Mouse (Mus musculus): ENCODE data around the gene Vil1. TPM values are rescaled to one million over a fixed set of nuclear protein-coding genes. Genes with fewer than 3 reads are reported as not detected.

Vil1 gene
- polyA plus RNA-seq, 1 experiment, result not detected

- TF ChIP-seq TAL1 (IDR thresholded peaks at IDR 0.05; ENCODE audit: low read length) (no peak), GATA1 (IDR thresholded peaks at IDR 0.05; ENCODE audit: low read length) (no peak)
- Histone ChIP-seq H3K9me3 (ENCODE audit: control insufficient read depth, low read length) (no peaks in the 10 kb centered on the region), H3K36me3 (ENCODE audit: control insufficient read depth) (no peaks in the 10 kb centered on the region), H3K27me3 (ENCODE audit: control insufficient read depth) (peaks cover 7% of the 10 kb centered on the region), H3K4me1 (ENCODE audit: control insufficient read depth) (peaks cover 4% of the 10 kb centered on the region), H3K4me3 (replicated peaks) (no peak overlapping the region)
Observed at GRCm38 (mm10) chr1:74373372-74373771, 35.8 kb upstream of the Vil1 start.

- no peaks in the 10 kb centered on the region for H3K36me3 ChIP-seq (ENCODE audit: control insufficient read depth)
- no peak for TF ChIP-seq GATA1 (IDR thresholded peaks at IDR 0.05; ENCODE audit: low read length)
- TF ChIP-seq TAL1 (IDR thresholded peaks at IDR 0.05; ENCODE audit: low read length), result no peak
- H3K9me3 ChIP-seq (ENCODE audit: control insufficient read depth, low read length), result no peaks in the 10 kb centered on the region
- H3K27me3 ChIP-seq (ENCODE audit: control insufficient read depth), result peaks cover 7% of the 10 kb centered on the region
- H3K4me3 ChIP-seq (replicated peaks), result no peak within 1 kb of the TSS
- peaks cover 6% of the 10 kb centered on the region for H3K4me1 ChIP-seq (ENCODE audit: control insufficient read depth)
Observed at GRCm38 (mm10) chr1:74374980-74375379, 34.2 kb upstream of the Vil1 start, which contains the start of gene Slc11a1. Gene Slc11a1 (plus strand): TSS chr1:74375195.

GRCm38 (mm10) chr1:74375561-74375960 lies 33.6 kb upstream of the Vil1 start:
- Histone ChIP-seq H3K36me3 (ENCODE audit: control insufficient read depth) (no peaks in the 10 kb centered on the region), H3K27me3 (ENCODE audit: control insufficient read depth) (peaks cover 7% of the 10 kb centered on the region), H3K4me3 (replicated peaks) (no peak overlapping the region), H3K4me1 (ENCODE audit: control insufficient read depth) (peaks cover 7% of the 10 kb centered on the region), H3K9me3 (ENCODE audit: control insufficient read depth, low read length) (no peaks in the 10 kb centered on the region)
- TF ChIP-seq TAL1 (IDR thresholded peaks at IDR 0.05; ENCODE audit: low read length) (no peak), GATA1 (IDR thresholded peaks at IDR 0.05; ENCODE audit: low read length) (no peak)

GRCm38 (mm10) chr1:74376396-74376795 lies 32.8 kb upstream of the Vil1 start:
- Histone ChIP-seq H3K4me1 (ENCODE audit: control insufficient read depth) (peaks cover 11% of the 10 kb centered on the region), H3K36me3 (ENCODE audit: control insufficient read depth) (no peaks in the 10 kb centered on the region), H3K9me3 (ENCODE audit: control insufficient read depth, low read length) (no peaks in the 10 kb centered on the region), H3K4me3 (replicated peaks) (no peak overlapping the region), H3K27me3 (ENCODE audit: control insufficient read depth) (peaks cover 10% of the 10 kb centered on the region)
- no peak for TF ChIP-seq TAL1 (IDR thresholded peaks at IDR 0.05; ENCODE audit: low read length)
- no peak for TF ChIP-seq GATA1 (IDR thresholded peaks at IDR 0.05; ENCODE audit: low read length)

DNA sequence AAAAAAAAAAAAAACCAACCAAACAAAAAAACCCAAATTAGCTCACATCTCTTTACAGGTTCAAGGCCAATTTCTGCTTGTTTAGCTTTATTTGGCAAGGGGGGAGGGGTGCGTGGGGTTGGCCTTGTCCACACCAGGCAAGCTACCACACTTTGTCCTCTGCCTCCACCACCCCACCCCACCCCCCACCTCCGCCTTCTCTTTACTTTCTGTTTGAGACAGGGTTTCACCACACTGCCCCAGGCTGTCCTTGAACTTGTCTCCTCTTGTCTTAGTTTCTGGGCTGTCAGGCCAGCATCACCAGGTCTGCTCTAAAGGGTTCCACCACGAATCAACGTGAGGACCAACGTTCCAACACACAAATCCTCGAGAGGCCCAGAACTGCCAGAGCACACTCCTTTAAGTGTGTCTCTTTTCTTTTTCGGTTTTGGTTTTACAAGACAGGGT lies 30.1 kb upstream of the Vil1 start:
- Histone ChIP-seq H3K9me3 (ENCODE audit: control insufficient read depth, low read length) (no peaks in the 10 kb centered on the region), H3K27me3 (ENCODE audit: control insufficient read depth) (peaks cover 11% of the 10 kb centered on the region; the same call in 1 of the 2 replicates), H3K4me3 (replicated peaks) (no peak overlapping the region), H3K4me1 (ENCODE audit: control insufficient read depth) (peaks cover 27% of the 10 kb centered on the region), H3K36me3 (ENCODE audit: control insufficient read depth) (no peaks in the 10 kb centered on the region)
- TF ChIP-seq TAL1 (IDR thresholded peaks at IDR 0.05; ENCODE audit: low read length), result no peak
- no peak for TF ChIP-seq GATA1 (IDR thresholded peaks at IDR 0.05; ENCODE audit: low read length)

- no peak overlapping the region for H3K4me3 ChIP-seq (replicated peaks)
- no peaks in the 10 kb centered on the region for H3K36me3 ChIP-seq (ENCODE audit: control insufficient read depth)
- no peaks in the 10 kb centered on the region for H3K9me3 ChIP-seq (ENCODE audit: control insufficient read depth, low read length)
- TF ChIP-seq GATA1 (IDR thresholded peaks at IDR 0.05; ENCODE audit: low read length) (no peak), TAL1 (IDR thresholded peaks at IDR 0.05; ENCODE audit: low read length) (no peak)
- H3K27me3 ChIP-seq (ENCODE audit: control insufficient read depth), result peaks cover 8% of the 10 kb centered on the region; the same call in 1 of the 2 replicates
- peaks cover 37% of the 10 kb centered on the region for H3K4me1 ChIP-seq (ENCODE audit: control insufficient read depth)
Observed at GRCm38 (mm10) chr1:74380484-74380883, 28.7 kb upstream of the Vil1 start.

DNA sequence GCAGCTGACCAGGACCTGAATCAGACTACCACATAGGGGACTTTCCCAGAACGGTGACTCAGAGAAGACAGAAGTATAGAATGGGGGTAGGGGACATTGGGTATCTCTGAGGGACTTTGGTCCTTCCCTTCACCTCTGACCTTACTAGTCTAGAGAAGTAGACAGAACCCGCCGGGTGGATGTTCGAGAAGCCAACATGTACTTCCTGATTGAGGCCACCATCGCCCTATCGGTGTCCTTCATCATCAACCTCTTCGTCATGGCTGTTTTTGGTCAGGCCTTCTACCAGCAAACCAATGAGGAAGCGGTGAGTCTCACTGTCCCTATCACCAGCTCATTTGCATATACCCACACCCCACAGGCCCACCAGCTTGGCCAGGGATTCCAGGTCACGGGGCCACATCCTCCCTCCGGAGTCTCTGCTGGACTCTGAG lies 27.6 kb upstream of the Vil1 start:
- no peaks in the 10 kb centered on the region for H3K36me3 ChIP-seq (ENCODE audit: control insufficient read depth)
- 0 out of 2 replicates have a peak, but pooled peaks cover 6% of the 10 kb centered on the region for H3K27me3 ChIP-seq (ENCODE audit: control insufficient read depth)
- no peak overlapping the region for H3K4me3 ChIP-seq (replicated peaks)
- TF ChIP-seq GATA1 (IDR thresholded peaks at IDR 0.05; ENCODE audit: low read length), result no peak
- no peak for TF ChIP-seq TAL1 (IDR thresholded peaks at IDR 0.05; ENCODE audit: low read length)
- H3K4me1 ChIP-seq (ENCODE audit: control insufficient read depth), result peaks cover 42% of the 10 kb centered on the region
- no peaks in the 10 kb centered on the region for H3K9me3 ChIP-seq (ENCODE audit: control insufficient read depth, low read length)

- Histone ChIP-seq H3K4me3 (replicated peaks) (no peak overlapping the region), H3K4me1 (ENCODE audit: control insufficient read depth) (peaks cover 59% of the 10 kb centered on the region), H3K9me3 (ENCODE audit: control insufficient read depth, low read length) (no peaks in the 10 kb centered on the region), H3K36me3 (ENCODE audit: control insufficient read depth) (no peaks in the 10 kb centered on the region), H3K27me3 (ENCODE audit: control insufficient read depth) (0 out of 2 replicates have a peak, but pooled peaks cover 6% of the 10 kb centered on the region)
- TF ChIP-seq GATA1 (IDR thresholded peaks at IDR 0.05; ENCODE audit: low read length), result no peak
- TF ChIP-seq TAL1 (IDR thresholded peaks at IDR 0.05; ENCODE audit: low read length), result no peak
Observed at GRCm38 (mm10) chr1:74383385-74383784, 25.8 kb upstream of the Vil1 start.

DNA sequence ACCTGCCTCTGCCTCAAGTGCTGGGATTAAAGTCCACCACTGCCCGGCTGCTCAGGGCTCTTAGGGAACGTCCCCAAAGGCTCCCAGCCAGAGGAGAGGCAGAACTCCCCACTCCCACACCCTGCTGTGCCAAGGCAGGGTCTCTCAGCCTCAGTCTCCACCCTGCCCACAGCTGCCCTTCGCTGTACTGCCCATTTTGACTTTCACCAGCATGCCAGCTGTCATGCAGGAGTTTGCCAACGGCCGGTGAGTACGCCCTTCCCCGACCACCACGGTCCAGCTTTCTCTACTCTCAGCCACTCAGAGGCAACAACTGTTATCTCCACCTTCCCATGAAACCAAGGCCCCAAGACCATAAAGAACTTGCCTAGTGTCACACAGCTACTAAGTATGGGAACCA lies 24.7 kb upstream of the Vil1 start:
- TF ChIP-seq TAL1 (IDR thresholded peaks at IDR 0.05; ENCODE audit: low read length), result no peak
- no peak for TF ChIP-seq GATA1 (IDR thresholded peaks at IDR 0.05; ENCODE audit: low read length)
- Histone ChIP-seq H3K27me3 (ENCODE audit: control insufficient read depth) (0 out of 2 replicates have a peak, but pooled peaks cover 6% of the 10 kb centered on the region), H3K4me1 (ENCODE audit: control insufficient read depth) (peaks cover 66% of the 10 kb centered on the region), H3K9me3 (ENCODE audit: control insufficient read depth, low read length) (no peaks in the 10 kb centered on the region), H3K4me3 (replicated peaks) (no peak overlapping the region), H3K36me3 (ENCODE audit: control insufficient read depth) (no peaks in the 10 kb centered on the region)

GRCm38 (mm10) chr1:74385064-74385463 lies 24.1 kb upstream of the Vil1 start:
- Histone ChIP-seq H3K4me3 (replicated peaks) (no peak overlapping the region), H3K4me1 (ENCODE audit: control insufficient read depth) (peaks cover 66% of the 10 kb centered on the region), H3K9me3 (ENCODE audit: control insufficient read depth, low read length) (no peaks in the 10 kb centered on the region), H3K36me3 (ENCODE audit: control insufficient read depth) (no peaks in the 10 kb centered on the region), H3K27me3 (ENCODE audit: control insufficient read depth) (0 out of 2 replicates have a peak, but pooled peaks cover 6% of the 10 kb centered on the region)
- TF ChIP-seq TAL1 (IDR thresholded peaks at IDR 0.05; ENCODE audit: low read length) (no peak), GATA1 (IDR thresholded peaks at IDR 0.05; ENCODE audit: low read length) (no peak)

All from erythroblast, embryonic 14.5 days (primary cell).